Mouse (Mus musculus): ENCODE measurements around the gene Zfp652.

The Zfp652 gene

DNA sequence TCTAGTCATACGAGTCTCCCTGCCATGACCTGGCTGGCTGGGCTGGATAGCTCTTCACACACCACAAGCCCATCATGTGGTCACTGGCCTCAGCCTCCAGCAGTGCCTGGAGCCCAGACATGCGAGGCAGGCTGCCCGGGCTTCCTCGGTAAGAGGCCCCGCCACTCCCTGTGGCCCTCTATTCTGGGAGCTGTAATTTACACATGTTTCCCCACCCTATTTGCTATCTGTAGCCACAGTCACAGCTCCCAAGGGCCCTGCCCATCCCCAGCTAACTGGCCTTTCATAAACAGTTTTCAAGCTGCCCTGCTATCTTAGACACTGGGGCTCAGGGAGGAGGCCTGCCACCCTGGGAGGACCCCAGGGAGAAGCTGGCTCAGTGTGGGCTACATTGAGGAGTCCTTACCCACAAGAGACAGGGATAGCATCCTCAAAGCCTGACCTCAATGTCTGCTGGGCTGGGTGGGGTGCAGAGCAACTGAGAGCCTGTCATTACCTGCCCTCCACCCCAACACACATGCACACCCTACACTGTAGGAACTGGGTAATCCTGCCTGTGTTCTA is 96.1 kb downstream of the Zfp652 start:
- DNase-seq (ENCODE audit: low read depth, low spot score): peak; percentile 94

DNA sequence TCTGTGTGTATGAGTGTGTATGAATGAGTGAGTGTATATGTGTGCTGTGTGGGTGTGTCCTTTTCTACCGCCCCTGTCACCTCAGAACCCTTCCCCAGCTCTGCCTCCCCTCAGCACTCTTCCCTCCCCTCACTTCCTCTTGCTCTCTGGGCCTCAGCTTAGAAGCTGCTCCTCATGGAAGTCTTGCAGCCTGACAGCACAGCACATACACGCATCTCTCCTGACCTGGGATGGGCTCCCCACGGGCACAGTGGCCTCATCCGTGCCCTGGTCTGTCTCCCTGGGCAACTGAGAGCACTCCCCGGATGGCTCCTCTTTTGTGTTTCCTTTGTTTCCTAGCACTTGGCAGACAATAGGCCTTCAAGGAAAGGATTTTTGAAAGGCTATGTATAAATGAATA is 97.1 kb downstream of the Zfp652 start:
- DNase-seq (ENCODE audit: low read depth, low spot score): no peak

DNA sequence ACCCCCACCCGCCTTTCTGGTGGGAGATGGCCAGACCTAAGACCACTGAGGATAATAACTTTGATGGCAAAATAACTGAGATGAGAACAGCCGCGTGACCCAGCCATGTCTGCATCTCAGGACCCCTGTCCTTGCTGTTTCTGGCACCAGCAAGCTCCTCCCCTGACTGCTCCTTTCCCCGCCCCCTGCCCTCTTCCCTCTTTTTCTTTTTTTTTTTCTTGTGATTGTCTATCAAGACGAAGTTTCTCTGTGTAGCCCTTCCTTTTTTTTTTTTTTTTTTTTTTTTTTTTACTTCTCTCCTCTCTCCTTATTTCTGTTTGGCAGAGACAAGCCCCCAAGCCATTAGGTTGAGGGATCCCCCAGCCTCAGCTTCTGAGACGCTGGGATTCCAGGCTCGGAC is 98.4 kb downstream of the Zfp652 start:
- no peak for DNase-seq (ENCODE audit: low read depth, low spot score)

DNA sequence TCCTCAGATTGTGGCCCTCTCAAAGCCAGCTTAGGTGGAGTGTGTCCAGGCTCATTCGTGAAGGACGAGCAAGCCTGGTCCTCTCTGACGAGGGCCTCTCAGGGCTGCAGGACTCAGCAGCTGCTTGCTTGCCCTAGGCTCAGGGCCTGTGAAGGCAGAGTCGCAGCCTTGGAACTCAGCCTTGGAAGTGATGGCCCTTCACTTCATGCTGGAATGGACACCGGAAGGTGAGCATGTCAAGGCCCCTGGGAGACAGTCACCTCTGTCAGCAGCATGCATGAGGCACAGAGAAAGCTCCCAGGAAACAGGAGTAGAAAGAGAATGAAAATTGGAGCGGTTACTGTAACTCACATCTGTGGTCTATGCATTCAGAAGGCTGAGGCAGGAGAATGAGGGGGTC is 99.3 kb downstream of the Zfp652 start:
- DNase-seq (ENCODE audit: low read depth, low spot score): no peak

DNA sequence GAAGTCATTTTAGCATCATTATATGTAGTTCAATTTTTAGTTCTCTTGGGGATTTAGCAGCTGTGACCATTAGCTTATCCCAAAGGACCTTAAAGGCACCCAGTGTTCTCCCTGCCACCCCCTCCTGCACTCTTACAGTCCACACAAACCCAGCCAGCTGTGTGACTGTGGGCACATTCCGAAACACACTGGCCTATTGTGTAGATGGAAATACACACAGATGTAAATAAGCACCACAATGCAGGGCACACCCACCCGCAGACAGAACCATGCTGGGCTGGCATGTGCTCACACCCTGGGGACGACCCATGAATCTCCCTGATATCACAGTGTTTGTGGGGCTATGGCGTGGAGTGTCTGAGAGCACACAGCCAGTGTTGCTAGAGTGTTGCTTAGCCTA is 99.8 kb downstream of the Zfp652 start:
- no peak for DNase-seq (ENCODE audit: low read depth, low spot score)

DNA sequence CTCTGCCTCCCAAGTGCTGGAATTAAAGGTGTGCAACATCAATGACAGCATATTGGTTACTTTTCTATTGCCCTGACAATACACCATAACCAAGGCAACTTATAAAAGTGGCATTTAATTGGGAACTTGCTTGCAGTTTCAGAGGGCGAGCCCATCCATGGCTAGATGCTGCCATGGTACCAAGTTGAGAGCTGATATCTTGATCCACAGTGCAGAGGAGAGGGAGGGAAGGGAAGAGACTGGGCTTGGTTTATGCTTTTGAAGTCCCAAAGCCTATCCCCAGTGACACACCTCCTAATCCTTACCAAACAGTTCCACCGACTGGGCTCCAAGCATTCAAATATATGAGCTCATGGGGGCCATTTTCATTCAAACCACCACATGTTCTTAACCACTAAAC is 101.6 kb downstream of the Zfp652 start:
- no peak for DNase-seq (ENCODE audit: low read depth, low spot score)

DNA sequence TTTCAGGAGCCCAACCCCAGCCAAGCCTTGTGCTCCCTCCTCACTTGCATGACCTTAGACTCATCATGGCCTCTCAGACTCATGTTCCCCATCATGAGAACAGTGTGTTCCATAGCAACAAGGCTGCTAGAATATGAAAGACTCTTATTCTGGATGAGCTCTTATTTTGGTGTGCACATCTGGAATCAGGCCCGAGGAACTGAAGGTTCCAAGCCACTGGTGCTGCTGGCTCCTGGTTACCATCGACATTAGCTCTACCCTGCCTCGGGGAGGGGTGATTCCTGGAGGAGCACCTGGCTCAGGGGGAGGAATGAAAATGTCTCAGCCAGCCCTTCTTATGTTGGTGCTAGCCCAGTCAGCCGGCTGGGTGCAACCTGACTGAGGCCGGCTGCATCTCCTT is 102.4 kb downstream of the Zfp652 start:
- peak; percentile 71 for DNase-seq (ENCODE audit: low read depth, low spot score)

DNA sequence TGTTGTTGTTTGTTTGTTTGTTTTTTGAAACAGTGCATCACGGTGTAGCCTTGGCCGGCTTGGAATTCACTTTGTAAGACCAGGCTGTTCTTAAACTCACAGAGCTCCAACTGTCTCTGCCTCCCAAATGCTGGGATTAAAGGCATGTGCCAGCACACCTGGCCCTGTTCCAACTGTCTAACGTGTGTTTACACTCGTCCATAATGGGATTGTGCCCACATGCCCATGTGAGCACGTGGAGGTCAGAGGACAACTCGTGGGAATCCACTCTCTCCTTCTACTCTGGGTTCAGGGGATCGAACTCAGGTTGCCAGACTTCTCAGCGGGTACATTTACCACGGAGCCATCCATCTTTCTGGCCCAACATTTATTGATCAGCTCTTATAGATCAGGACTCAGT is 102.9 kb downstream of the Zfp652 start:
- DNase-seq (ENCODE audit: low read depth, low spot score): no peak

DNA sequence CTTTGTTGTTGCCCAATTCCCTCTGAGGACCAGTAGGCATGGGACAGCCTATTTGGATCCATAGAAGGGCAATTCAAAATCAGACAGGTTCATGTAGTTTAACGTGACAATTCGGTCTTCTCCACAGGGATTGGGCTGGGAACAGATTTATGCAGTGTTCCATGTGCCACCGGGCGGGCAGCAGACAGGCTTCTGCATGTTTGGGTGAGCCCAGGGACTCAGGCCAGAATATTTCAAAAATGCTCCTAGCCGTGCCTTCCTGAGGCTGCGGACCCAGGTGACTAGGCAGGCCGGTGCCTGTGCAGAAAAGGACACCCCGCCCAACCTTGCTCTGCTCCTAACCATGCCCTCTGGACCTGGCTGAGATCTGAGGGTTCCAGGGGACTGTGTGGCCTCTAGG is 106.7 kb downstream of the Zfp652 start:
- no peak for DNase-seq (ENCODE audit: low read depth, low spot score)

DNA sequence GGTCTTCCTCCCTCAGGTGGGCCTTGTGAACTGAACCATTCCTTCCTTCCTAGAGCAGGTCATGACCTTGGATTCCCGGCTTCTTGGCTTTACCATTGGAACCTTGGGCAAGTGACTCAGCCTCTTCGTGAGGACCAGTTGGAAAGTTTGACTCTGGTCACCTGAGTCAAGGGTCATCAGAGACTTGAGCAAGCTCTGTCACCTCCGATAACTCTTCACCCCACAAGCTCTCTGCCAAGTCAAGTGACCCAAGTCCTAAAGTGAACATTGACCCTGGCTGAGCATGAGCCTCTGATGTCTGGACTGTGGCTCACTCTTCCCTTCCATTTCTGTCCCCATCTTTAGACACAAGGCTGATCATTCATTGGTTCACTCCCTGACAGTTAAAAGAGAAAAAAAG is 109.0 kb downstream of the Zfp652 start:
- DNase-seq (ENCODE audit: low read depth, low spot score): no peak

DNA sequence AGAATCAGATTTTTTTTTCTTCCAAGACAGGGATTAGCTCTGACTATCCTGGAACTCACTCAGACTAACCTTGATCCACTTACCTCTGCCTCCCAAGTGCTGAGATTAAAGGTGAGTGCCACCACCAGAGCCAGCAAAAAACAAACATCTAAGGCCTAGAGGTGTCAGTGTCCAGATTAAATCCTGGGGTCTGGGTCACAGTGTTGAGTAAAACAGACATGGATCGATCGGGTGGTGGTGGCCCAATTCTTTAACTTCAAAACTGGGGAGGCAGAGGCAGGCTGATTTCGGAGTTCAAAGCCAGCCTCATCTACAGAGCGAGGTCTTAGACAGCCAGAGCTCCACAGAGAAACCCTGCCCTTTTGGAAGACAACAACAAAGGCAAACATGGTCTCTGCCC is 110.0 kb downstream of the Zfp652 start:
- DNase-seq (ENCODE audit: low read depth, low spot score): no peak

DNA sequence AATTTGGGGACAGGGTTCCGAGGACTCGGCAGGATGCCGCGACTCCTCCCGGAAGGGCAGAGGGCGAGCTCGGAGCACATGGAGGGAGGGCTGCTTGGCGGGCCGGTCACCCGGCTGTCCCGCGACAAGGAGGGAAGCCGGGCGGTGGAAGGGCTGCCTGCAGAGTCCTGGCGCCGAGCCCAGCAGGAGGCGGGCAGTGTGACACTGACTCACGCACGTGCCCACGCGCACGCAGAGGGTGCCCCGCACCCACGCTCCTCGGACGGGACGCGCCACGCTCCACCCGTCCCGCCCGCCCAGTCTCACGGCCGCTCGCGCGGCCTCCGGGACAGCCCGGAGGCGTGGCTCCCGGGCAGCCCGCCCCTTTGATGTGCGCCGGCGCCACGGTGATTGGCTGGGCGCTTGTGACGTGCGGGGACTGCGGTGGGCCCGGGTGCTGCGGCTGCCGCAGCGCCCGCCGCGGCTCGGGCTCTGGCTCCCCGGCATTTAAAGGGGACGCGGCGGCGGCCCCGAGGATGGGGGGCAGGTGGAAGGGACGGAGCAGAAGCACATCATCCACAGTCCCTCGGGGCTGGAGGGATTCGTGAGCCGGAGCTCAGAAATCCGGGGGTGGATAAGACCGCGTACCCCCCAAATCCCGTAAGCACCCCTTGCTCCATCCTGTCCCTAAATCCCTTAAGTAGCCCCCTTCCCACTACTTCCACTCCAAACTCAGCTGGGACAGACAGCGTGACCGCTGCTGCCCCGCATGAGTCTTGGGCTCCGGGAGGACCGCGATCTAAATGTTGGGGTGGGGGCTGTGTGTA is 111.8 kb downstream of the Zfp652 start, which contains the start of gene Phospho1:
Gene Phospho1, plus strand, starts transcription at position 429 of the 806 bp plus-strand sequence.
- DNase-seq (ENCODE audit: low read depth, low spot score): peak; percentile 96

DNA sequence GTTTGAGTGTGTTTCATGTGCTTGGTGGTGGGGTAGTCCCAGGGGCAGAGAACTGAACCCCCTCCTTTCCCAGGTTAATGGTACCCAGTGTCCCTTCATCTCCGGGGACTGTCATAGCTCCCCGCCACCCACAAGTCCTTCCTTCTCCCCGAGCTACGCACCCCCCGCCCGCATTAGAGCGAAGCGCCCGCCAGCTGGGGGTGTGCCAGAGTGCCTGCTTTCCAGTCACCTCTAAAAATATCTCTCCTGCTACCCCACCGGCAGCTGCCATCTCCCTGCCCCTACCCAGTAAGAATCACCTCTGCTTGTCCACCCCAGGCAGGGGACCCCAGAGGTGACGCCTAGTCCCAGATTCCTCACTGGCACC is 112.4 kb downstream of the Zfp652 start:
- peak; percentile 89 for DNase-seq (ENCODE audit: low read depth, low spot score)

DNA sequence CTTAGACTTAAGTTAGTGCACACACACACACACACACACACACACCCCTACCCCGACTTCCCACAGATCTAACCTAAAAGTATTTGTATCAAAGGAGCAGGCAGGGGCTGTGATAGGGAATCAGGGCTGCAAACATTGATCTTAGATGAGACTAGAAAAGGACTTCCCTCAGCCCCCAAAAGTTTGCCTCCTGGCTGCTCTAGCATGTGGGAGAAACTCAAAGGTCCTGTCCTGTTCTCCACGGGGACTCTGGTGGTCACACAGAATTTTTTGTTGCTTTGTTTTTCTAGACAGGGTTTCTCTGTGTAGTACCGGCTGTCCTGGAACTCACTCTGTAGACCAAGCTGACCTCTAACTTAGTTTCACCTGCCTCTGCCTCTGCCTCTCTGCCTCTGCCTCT is 113.2 kb downstream of the Zfp652 start:
- no peak for DNase-seq (ENCODE audit: low read depth, low spot score)

DNA sequence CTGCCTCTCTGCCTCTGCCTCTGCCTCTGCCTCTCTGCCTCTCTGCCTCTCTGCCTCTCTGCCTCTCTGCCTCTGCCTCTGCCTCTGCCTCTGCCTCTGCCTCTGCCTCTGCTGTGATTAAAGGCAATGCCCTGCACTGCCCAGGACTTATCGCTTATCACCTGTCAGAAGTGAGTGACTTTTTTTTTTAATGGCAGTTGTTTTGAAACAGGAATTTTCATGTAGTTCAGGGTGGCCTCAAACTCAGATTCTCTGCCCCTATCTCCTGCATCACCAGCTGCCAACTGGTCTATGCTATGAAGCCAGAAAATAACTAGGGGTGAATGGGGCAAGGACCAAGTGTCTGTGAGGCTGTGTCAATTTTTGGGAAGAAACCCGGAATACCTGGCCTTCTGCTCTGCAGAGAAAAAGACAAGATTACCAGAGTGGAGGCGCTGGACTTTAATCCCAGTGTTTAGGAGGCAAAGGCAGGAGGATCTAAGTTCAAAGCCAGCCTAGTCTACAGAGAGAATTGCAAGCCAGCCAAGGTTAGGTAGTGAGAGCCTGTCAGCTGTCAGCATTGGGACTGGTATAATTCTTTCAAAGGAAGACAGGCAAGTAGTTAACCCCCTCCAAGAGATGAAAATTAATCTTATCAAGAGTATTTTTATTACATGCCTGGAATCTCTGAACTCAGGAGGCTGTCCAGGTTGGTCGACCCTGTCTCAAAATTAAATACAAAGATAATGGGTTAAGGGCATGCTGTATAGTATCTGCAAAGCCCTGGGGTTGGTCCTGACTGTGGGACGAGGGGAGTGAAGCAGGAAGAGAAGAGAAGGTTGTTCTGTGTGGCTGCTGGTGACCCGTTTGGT is 114.1 kb downstream of the Zfp652 start:
- no peak for DNase-seq (ENCODE audit: low read depth, low spot score)

DNA sequence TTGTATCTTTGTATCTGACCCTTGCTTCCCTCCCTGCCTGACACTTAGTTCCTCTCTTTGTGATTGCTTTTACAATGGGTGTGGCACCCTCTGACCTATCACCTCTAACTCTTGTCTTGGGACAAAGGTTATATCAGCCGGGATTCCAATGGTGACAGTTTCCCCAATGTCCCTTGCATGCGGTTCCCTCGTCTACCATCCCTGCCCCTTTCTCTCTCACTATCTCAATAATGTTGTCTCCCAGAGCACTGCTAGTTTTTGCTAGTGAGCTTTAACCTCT is 114.6 kb downstream of the Zfp652 start:
- DNase-seq (ENCODE audit: low read depth, low spot score): no peak

DNA sequence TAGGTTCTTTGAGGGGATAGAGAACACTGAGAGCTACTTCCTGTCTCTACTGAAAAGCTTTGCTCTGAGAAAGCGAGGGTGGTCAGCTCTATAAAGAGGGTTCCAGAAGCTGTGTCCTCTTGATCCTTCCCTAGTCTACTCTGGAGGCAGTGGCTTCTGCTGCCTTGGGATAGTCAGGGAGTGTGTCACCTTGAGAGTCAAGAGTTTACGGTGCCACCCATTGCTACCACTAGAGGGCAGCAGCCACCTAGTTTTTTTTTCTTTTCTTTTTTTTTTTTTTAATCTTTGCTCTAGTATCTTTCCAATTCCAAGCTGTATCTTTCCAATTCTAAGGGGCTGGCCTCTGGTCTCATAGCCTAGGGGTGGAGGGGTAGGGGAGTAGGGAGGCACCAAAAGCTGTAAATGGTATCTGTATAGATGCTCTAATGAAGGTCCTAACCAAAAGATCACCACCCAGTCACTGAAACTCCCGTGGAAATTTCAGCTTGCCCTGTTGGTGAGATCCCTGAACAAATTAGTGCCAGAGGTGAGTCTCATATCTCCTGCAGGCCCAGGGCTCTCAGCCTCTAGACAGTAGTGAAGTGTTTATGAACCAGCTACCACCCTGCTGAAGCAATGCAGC is 115.1 kb downstream of the Zfp652 start:
- peak; percentile 66 for DNase-seq (ENCODE audit: low read depth, low spot score)

DNA sequence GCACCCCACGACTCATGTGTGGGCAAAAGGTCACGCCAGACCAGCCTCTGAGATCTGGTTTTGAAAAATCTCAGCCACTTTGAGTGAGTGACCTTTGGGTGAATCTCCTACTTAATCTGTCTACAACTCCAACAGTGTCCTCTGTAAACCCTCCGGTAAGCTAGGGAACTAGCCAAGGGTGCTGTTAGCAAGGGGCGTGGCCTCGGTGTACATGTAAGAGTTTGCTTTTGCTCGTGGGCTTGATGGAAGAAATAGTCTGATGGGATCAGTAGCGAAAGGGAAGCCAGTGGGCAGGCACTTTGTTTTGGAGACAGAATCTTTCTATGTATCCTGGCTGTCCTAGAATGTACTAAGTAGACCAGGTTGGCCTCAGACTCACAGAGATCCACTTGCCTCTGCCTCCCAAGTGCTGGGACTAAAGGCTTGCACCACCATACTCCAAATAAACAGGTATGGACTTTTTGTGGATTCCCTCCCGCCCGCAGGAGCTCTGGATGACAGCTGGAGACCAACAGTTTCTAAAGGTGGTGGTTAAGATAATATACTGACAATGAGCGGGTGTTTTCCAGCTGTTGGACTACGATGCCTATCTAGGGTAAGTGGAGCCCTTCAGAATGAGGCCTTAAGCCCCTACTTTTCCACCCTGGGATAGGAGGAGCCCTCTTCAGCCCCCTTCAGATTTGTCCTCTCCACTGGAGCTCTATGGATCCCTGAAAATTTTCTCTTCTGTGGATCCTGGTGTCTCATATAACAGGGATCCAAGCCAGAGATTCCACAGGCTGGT is 115.9 kb downstream of the Zfp652 start:
- no peak for DNase-seq (ENCODE audit: low read depth, low spot score)

DNA sequence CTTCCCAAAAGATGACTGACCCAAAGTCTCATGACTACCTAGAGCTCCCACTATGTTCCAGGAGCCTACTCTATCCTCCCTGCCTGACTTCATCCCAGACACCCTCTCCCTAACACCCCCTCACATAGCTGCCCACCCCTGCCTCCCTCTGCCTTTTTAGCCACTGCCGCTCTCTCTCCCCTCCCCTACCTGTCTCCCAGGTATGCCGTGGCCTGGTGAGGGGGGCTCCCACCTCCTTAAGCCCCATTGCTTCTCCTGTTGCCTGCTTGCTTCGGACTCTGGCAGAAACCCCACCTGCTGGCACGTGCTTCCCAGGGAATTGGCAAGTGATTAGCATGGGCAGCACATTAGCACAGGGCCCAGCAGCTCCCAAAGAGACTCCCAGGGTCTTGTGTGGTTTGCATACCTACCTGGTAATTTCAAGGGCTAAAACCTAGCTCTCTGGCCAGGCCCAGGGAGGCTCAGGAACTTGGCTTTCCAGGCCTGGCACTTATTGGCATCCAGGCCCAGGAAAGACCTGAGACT is 117.1 kb downstream of the Zfp652 start:
- DNase-seq (ENCODE audit: low read depth, low spot score): no peak

DNA sequence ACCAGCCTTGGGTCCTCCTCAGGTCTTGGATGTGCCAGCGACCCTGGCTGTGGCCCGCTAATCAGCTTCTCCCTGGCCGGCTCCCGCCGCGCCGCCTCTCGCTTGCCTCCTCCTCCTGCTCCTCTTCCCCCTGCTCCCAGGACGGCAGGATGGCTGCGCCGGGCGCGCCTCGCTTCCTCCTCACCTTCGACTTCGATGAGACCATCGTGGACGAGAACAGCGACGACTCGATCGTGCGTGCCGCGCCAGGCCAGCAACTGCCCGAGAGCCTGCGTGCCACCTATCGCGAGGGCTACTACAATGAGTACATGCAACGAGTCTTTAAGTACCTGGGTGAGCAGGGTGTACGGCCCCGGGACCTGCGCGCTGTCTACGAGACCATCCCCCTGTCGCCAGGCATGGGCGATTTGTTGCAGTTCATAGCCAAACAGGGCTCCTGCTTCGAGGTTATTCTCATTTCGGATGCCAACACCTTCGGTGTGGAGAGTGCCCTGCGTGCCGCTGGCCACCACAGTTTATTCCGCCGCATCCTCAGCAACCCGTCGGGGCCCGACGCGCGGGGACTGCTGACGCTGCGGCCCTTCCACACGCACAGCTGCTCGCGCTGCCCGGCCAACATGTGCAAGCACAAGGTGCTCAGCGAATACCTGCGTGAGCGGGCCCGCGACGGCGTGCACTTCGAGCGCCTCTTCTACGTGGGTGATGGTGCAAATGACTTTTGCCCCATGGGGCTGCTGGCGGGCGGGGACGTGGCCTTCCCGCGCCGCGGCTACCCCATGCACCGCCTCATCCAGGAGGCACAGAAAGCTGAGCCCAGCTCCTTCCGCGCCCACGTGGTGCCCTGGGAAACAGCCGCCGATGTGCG is 118.2 kb downstream of the Zfp652 start:
- DNase-seq (ENCODE audit: low read depth, low spot score): no peak

DNA sequence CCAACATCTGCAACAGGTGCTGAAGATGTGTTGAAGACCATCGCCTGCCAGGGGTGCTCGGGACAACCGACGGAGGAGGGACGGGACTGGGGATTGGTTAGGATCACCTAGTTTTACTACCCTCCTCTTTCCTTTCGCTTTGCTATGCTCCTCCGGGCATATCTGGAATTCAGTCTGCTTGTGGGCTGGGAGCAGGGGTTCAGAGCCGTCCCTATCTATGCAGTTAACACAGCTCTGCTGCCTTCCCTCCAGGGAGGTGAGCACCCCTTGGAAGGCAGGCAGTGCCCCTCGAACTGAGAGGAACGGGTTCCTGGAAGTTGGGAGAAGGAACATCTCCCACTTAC is 118.8 kb downstream of the Zfp652 start:
- no peak for DNase-seq (ENCODE audit: low read depth, low spot score)

All from skeletal muscle tissue, adult 2 months (tissue).